Mouse (Mus musculus): ENCODE measurements around the gene Celf2.

- no peak for TF ChIP-seq ZC3H11A (IDR thresholded peaks at IDR 0.05; ENCODE audit: borderline replicate concordance, low read depth, low read length)
- TF ChIP-seq HCFC1 (IDR thresholded peaks at IDR 0.05; ENCODE audit: borderline replicate concordance, insufficient read depth, low read length), result no peak
- no peak for TF ChIP-seq ZNF384 (IDR thresholded peaks at IDR 0.05; ENCODE audit: low read depth, low read length)
- no peak for TF ChIP-seq CHD2 (IDR thresholded peaks at IDR 0.05; ENCODE audit: low read depth, low read length)
Measured at GRCm38 (mm10) chr2:7256023-7256422, 253.3 kb downstream of the Celf2 start.

Data from ES-E14 (cell line).